Comparison of ENCODE assay signal across 13 mouse cellular contexts in the genomic region with DNA sequence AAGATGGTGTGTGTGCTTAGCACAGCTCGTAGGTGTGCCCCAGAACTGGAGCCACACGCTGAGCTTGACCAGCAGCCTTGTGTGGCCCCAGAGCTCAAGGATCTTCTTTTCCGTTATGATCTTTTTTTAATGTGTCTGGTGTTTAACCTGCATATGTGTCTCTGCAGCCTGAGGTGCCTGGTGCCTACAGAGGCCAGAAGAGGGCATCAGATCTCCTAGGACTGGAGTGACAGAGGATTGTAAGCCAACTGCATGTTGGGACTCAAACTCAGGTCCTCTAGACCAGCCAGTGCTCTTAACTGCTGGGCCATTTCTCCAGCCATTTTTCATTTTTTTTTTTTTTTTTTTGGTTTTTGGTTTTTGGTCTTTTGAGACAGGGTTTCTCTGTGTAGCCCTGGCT. TPM values are rescaled to one million over a fixed set of nuclear protein-coding genes. Genes with fewer than 3 reads are reported as not detected.
A peak's percentile ranks its signal among the peaks of the same experiment; 100 is the strongest.
DNase-seq lines count a peak whose midpoint lies in the region; ATAC-seq and TF ChIP-seq lines count a peak whose summit lies in the region.
"Had no signal": no experiment of that assay in that cellular context is flagged by ENCODE, and none has a peak within 500 bp of the region (broad histone marks: within the 10 kb centered on the region; RNA-seq: fewer than 3 reads in every experiment).

No protein-coding gene starts in this region.

- WGBS in forebrain, postnatal 0 days = 93% methylated on average over 3 of the region's 3 CpGs
- WGBS in forebrain, embryonic 15.5 days = 88% methylated on average over 3 of the region's 3 CpGs
- 95% methylated on average over 3 of the region's 3 CpGs for WGBS in midbrain, postnatal 0 days
- 90% methylated on average over 3 of the region's 3 CpGs for WGBS in midbrain, embryonic 15.5 days
- WGBS in liver, adult 2 months = 94% methylated on average over 3 of the region's 3 CpGs

- no peak overlapping the region for H3K27ac ChIP-seq in forebrain, postnatal 0 days (ENCODE audit: low read depth, low read length)
- H3K27ac ChIP-seq in forebrain, embryonic 15.5 days (replicated peaks) = no peak overlapping the region
- no peak overlapping the region for H3K27ac ChIP-seq in midbrain, postnatal 0 days (ENCODE audit: low read depth, low read length)
- H3K27ac ChIP-seq in midbrain, embryonic 15.5 days = no peak overlapping the region
- no peak overlapping the region for H3K27ac ChIP-seq in liver, adult 2 months (replicated peaks; ENCODE audit: insufficient read depth, low read depth, low read length)
- H3K27ac ChIP-seq: heart, embryonic 13.5 days; neural tube, embryonic 15.5 days had no signal

- TF ChIP-seq POLR2A in liver, adult 2 months (IDR thresholded peaks at IDR 0.05; ENCODE audit: extremely low read depth, insufficient read depth, low read length) = no peak

- no peak for ATAC-seq in forebrain, postnatal 0 days
- no peak for ATAC-seq in forebrain, embryonic 15.5 days (replicated peaks)
- ATAC-seq in midbrain, postnatal 0 days (ENCODE audit: low FRiP score) = no peak
- ATAC-seq in midbrain, embryonic 15.5 days (replicated peaks) = no peak

- TF ChIP-seq CTCF in forebrain, postnatal 0 days (IDR thresholded peaks at IDR 0.05; ENCODE audit: low read depth) = peak; percentile 37; the same call in 1 of the 2 replicates
- peak; percentile 49 for TF ChIP-seq CTCF in midbrain, postnatal 0 days (IDR thresholded peaks at IDR 0.05)
- TF ChIP-seq CTCF in liver, adult 2 months (IDR thresholded peaks at IDR 0.05; ENCODE audit: low read depth, low read length) = peak; percentile 40; the same call in 1 of the 2 replicates

- no peaks in the 10 kb centered on the region for H3K9me3 ChIP-seq in forebrain, postnatal 0 days (ENCODE audit: low read length)
- no peaks in the 10 kb centered on the region for H3K9me3 ChIP-seq in forebrain, embryonic 15.5 days
- no peaks in the 10 kb centered on the region for H3K9me3 ChIP-seq in midbrain, postnatal 0 days (ENCODE audit: low read length)
- H3K9me3 ChIP-seq in midbrain, embryonic 15.5 days = no peaks in the 10 kb centered on the region
- H3K9me3 ChIP-seq: heart, embryonic 13.5 days; megakaryocyte, embryonic 14.5 days; neural tube, embryonic 15.5 days had no signal

- H3K27me3 ChIP-seq in forebrain, postnatal 0 days (ENCODE audit: insufficient read depth, low read length) = no peaks in the 10 kb centered on the region
- H3K27me3 ChIP-seq in forebrain, embryonic 15.5 days = no peaks in the 10 kb centered on the region
- no peaks in the 10 kb centered on the region for H3K27me3 ChIP-seq in midbrain, postnatal 0 days (ENCODE audit: insufficient read depth, low read length)
- no peaks in the 10 kb centered on the region for H3K27me3 ChIP-seq in midbrain, embryonic 15.5 days (replicated peaks)
- H3K27me3 ChIP-seq in liver, adult 2 months (ENCODE audit: control insufficient read depth, insufficient read depth, low read length) = no peaks in the 10 kb centered on the region
- H3K27me3 ChIP-seq: heart, embryonic 13.5 days; megakaryocyte, embryonic 14.5 days; neural tube, embryonic 15.5 days had no signal

- no peak overlapping the region for H3K9ac ChIP-seq in forebrain, postnatal 0 days
- H3K9ac ChIP-seq in forebrain, embryonic 15.5 days (replicated peaks) = no peak overlapping the region
- H3K9ac ChIP-seq in midbrain, postnatal 0 days (replicated peaks; ENCODE audit: low read length, poor library complexity, severe bottlenecking) = no peak overlapping the region
- no peak overlapping the region for H3K9ac ChIP-seq in midbrain, embryonic 15.5 days
- H3K9ac ChIP-seq in liver, adult 2 months (ENCODE audit: low read depth, low read length) = no peak overlapping the region
- H3K9ac ChIP-seq: heart, embryonic 13.5 days; neural tube, embryonic 15.5 days had no signal

- H3K4me2 ChIP-seq in forebrain, postnatal 0 days (ENCODE audit: low read depth) = no peak overlapping the region
- no peak overlapping the region for H3K4me2 ChIP-seq in forebrain, embryonic 15.5 days (replicated peaks)
- H3K4me2 ChIP-seq in midbrain, postnatal 0 days (ENCODE audit: low read depth, low read length, poor library complexity, severe bottlenecking) = no peak overlapping the region
- H3K4me2 ChIP-seq in midbrain, embryonic 15.5 days = no peak overlapping the region
- H3K4me2 ChIP-seq: heart, embryonic 13.5 days; neural tube, embryonic 15.5 days had no signal

- no peak for DNase-seq in forebrain, postnatal 0 days
- no peak for DNase-seq in midbrain, postnatal 0 days (ENCODE audit: low spot score)
- no peak for DNase-seq in liver, adult 2 months (ENCODE audit: extremely low read depth, low read depth, low spot score)
- peak; percentile 25 to 27 for DNase-seq in thymus, postnatal 36 days
- no peak for DNase-seq in layer of hippocampus, adult 11-12 months (ENCODE audit: low spot score)
- no peak for DNase-seq in retina, embryonic 14.5 days (ENCODE audit: low spot score)
- DNase-seq: cerebellum, postnatal 25 days; kidney, adult 11 months had no signal

- H3K4me1 ChIP-seq in forebrain, postnatal 0 days (ENCODE audit: insufficient read depth) = peaks cover 5% of the 10 kb centered on the region; the same call in 1 of the 2 replicates
- H3K4me1 ChIP-seq in forebrain, embryonic 15.5 days = peaks cover 5% of the 10 kb centered on the region
- no peaks in the 10 kb centered on the region for H3K4me1 ChIP-seq in midbrain, postnatal 0 days (ENCODE audit: insufficient read depth, low read length)
- H3K4me1 ChIP-seq in midbrain, embryonic 15.5 days = peaks cover 12% of the 10 kb centered on the region
- peaks cover 2% of the 10 kb centered on the region for H3K4me1 ChIP-seq in liver, adult 2 months (ENCODE audit: control insufficient read depth, insufficient read depth, low read length)

- peaks cover 10% of the 10 kb centered on the region for H3K79me2 ChIP-seq in liver, adult 2 months (ENCODE audit: control insufficient read depth, insufficient read depth, low read length)

- peaks cover 41% of the 10 kb centered on the region for H3K36me3 ChIP-seq in forebrain, postnatal 0 days (ENCODE audit: insufficient read depth)
- peaks cover 41% of the 10 kb centered on the region for H3K36me3 ChIP-seq in forebrain, embryonic 15.5 days
- peaks cover 17% of the 10 kb centered on the region for H3K36me3 ChIP-seq in midbrain, postnatal 0 days (ENCODE audit: insufficient read depth, low read length)
- H3K36me3 ChIP-seq in midbrain, embryonic 15.5 days (replicated peaks) = peaks cover 35% of the 10 kb centered on the region
- peaks cover 20% of the 10 kb centered on the region for H3K36me3 ChIP-seq in liver, adult 2 months (ENCODE audit: control insufficient read depth, insufficient read depth, low read length)

- no peak overlapping the region for H3K4me3 ChIP-seq in forebrain, postnatal 0 days (ENCODE audit: low read depth, low read length)
- no peak overlapping the region for H3K4me3 ChIP-seq in forebrain, embryonic 15.5 days
- no peak overlapping the region for H3K4me3 ChIP-seq in midbrain, postnatal 0 days (ENCODE audit: low read depth, low read length)
- H3K4me3 ChIP-seq in midbrain, embryonic 15.5 days = no peak overlapping the region
- no peak overlapping the region for H3K4me3 ChIP-seq in liver, adult 2 months (ENCODE audit: insufficient read depth, low read depth, low read length)
- H3K4me3 ChIP-seq: heart, embryonic 13.5 days; megakaryocyte, embryonic 14.5 days; neural tube, embryonic 15.5 days had no signal

RNA-seq across cellular contexts. Expression of a gene that starts 5.3 kb away (rescaled TPM):
- 35.9 and 41.7 TPM in 2 replicates for total RNA-seq in forebrain, postnatal 0 days (2014; rRNA removed)
- polyA plus RNA-seq in forebrain, postnatal 0 days (2015; fragmentation: Nextera tagmentation; extraction: Ambion mirVana) = 40.7 and 45.2 TPM in 2 replicates
- 59.4 and 61.3 TPM in 2 replicates for polyA plus RNA-seq in forebrain, embryonic 15.5 days (2015; fragmentation: Nextera tagmentation; extraction: Ambion mirVana)
- 29.6 and 36.7 TPM in 2 replicates for total RNA-seq in midbrain, postnatal 0 days (2014; rRNA removed)
- 42.8 and 43.5 TPM in 2 replicates for polyA plus RNA-seq in midbrain, postnatal 0 days (2015; fragmentation: Nextera tagmentation; extraction: Ambion mirVana)
- 57.0 and 57.2 TPM in 2 replicates for polyA plus RNA-seq in midbrain, embryonic 15.5 days (2015; fragmentation: Nextera tagmentation; extraction: Ambion mirVana)
- 20.7 and 24.6 TPM in 2 replicates for total RNA-seq in liver, adult 2 months (2014; rRNA removed)
- polyA plus RNA-seq in liver, adult 2 months (2012; rRNA removed) = 13.7 and 13.9 TPM in 2 replicates

RNA-seq across cellular contexts. Expression of a gene that starts 12.0 kb away (rescaled TPM):
- 91.4 and 106 TPM in 2 replicates for total RNA-seq in forebrain, postnatal 0 days (2014; rRNA removed)
- polyA plus RNA-seq in forebrain, postnatal 0 days (2015; fragmentation: Nextera tagmentation; extraction: Ambion mirVana) = 150 and 169 TPM in 2 replicates
- polyA plus RNA-seq in forebrain, embryonic 15.5 days (2015; fragmentation: Nextera tagmentation; extraction: Ambion mirVana) = 185 and 191 TPM in 2 replicates
- total RNA-seq in midbrain, postnatal 0 days (2014; rRNA removed) = 103 and 118 TPM in 2 replicates
- 154 and 158 TPM in 2 replicates for polyA plus RNA-seq in midbrain, postnatal 0 days (2015; fragmentation: Nextera tagmentation; extraction: Ambion mirVana)
- polyA plus RNA-seq in midbrain, embryonic 15.5 days (2015; fragmentation: Nextera tagmentation; extraction: Ambion mirVana) = 202 and 219 TPM in 2 replicates
- total RNA-seq in liver, adult 2 months (2014; rRNA removed) = 32.1 and 42.9 TPM in 2 replicates
- 79.2 and 81.3 TPM in 2 replicates for polyA plus RNA-seq in liver, adult 2 months (2012; rRNA removed)

RNA-seq across cellular contexts. Expression of a gene that starts 16.1 kb away (rescaled TPM):
- 259 and 351 TPM in 2 replicates for total RNA-seq in forebrain, postnatal 0 days (2014; rRNA removed)
- polyA plus RNA-seq in forebrain, postnatal 0 days (2015; fragmentation: Nextera tagmentation; extraction: Ambion mirVana) = 1,192 and 1,422 TPM in 2 replicates
- 1,446 and 1,524 TPM in 2 replicates for polyA plus RNA-seq in forebrain, embryonic 15.5 days (2015; fragmentation: Nextera tagmentation; extraction: Ambion mirVana)
- 196 and 214 TPM in 2 replicates for total RNA-seq in midbrain, postnatal 0 days (2014; rRNA removed)
- 893 and 930 TPM in 2 replicates for polyA plus RNA-seq in midbrain, postnatal 0 days (2015; fragmentation: Nextera tagmentation; extraction: Ambion mirVana)
- 1,095 and 1,182 TPM in 2 replicates for polyA plus RNA-seq in midbrain, embryonic 15.5 days (2015; fragmentation: Nextera tagmentation; extraction: Ambion mirVana)
- 13.1 and 24.1 TPM in 2 replicates for total RNA-seq in liver, adult 2 months (2014; rRNA removed)
- 24.3 and 25.8 TPM in 2 replicates for polyA plus RNA-seq in liver, adult 2 months (2012; rRNA removed)

RNA-seq across cellular contexts. Expression of a gene that starts 42.2 kb away (rescaled TPM):
- 43.7 and 49.9 TPM in 2 replicates for total RNA-seq in forebrain, postnatal 0 days (2014; rRNA removed)
- 112 and 117 TPM in 2 replicates for polyA plus RNA-seq in forebrain, postnatal 0 days (2015; fragmentation: Nextera tagmentation; extraction: Ambion mirVana)
- 200 and 204 TPM in 2 replicates for polyA plus RNA-seq in forebrain, embryonic 15.5 days (2015; fragmentation: Nextera tagmentation; extraction: Ambion mirVana)
- 44.1 and 45.5 TPM in 2 replicates for total RNA-seq in midbrain, postnatal 0 days (2014; rRNA removed)
- 88.0 and 93.8 TPM in 2 replicates for polyA plus RNA-seq in midbrain, postnatal 0 days (2015; fragmentation: Nextera tagmentation; extraction: Ambion mirVana)
- 142 and 146 TPM in 2 replicates for polyA plus RNA-seq in midbrain, embryonic 15.5 days (2015; fragmentation: Nextera tagmentation; extraction: Ambion mirVana)
- 17.0 and 21.7 TPM in 2 replicates for total RNA-seq in liver, adult 2 months (2014; rRNA removed)
- polyA plus RNA-seq in liver, adult 2 months (2012; rRNA removed) = 25.2 and 25.3 TPM in 2 replicates

RNA-seq across cellular contexts. Expression of a gene that starts 49.1 kb away (rescaled TPM):
- total RNA-seq in forebrain, postnatal 0 days (2014; rRNA removed) = 32.8 and 40.8 TPM in 2 replicates
- 85.9 and 96.6 TPM in 2 replicates for polyA plus RNA-seq in forebrain, postnatal 0 days (2015; fragmentation: Nextera tagmentation; extraction: Ambion mirVana)
- polyA plus RNA-seq in forebrain, embryonic 15.5 days (2015; fragmentation: Nextera tagmentation; extraction: Ambion mirVana) = 96.9 and 98.6 TPM in 2 replicates
- 33.2 and 41.5 TPM in 2 replicates for total RNA-seq in midbrain, postnatal 0 days (2014; rRNA removed)
- polyA plus RNA-seq in midbrain, postnatal 0 days (2015; fragmentation: Nextera tagmentation; extraction: Ambion mirVana) = 95.5 and 101 TPM in 2 replicates
- polyA plus RNA-seq in midbrain, embryonic 15.5 days (2015; fragmentation: Nextera tagmentation; extraction: Ambion mirVana) = 93.6 and 94.4 TPM in 2 replicates
- 56.2 and 59.2 TPM in 2 replicates for total RNA-seq in liver, adult 2 months (2014; rRNA removed)
- 70.3 and 91.0 TPM in 2 replicates for polyA plus RNA-seq in liver, adult 2 months (2012; rRNA removed)

Comparison
In these comparisons a context has a peak if more than half of its experiments do, and no peak if none do; other contexts are left out.
1. DNase-seq: peak in thymus, postnatal 36 days (2 of 2); none in forebrain, postnatal 0 days (single experiment), midbrain, postnatal 0 days (single experiment), liver, adult 2 months (single experiment), layer of hippocampus, adult 11-12 months (single experiment) and retina, embryonic 14.5 days (single experiment).
2. RNA of a gene that starts 16.1 kb away (polyA plus RNA-seq): 1,446 to 1,524 TPM in forebrain, embryonic 15.5 days, 1,192 to 1,422 TPM in forebrain, postnatal 0 days, 1,095 to 1,182 TPM in midbrain, embryonic 15.5 days and 893 to 930 TPM in midbrain, postnatal 0 days; 24.3 to 25.8 TPM in liver, adult 2 months; every median in the first group is over 10 times any median in the second.
3. Peak in every context shown above with its lines, with median percentiles within 50 percentile points of each other: CTCF ChIP-seq.